Mouse (Mus musculus): ENCODE measurements around the gene Shank3.

Shank3 gene

GRCm38 (mm10) chr15:89477091-89477491 is 22.3 kb upstream of the Shank3 start, which contains the start of gene Arsa:
Gene Arsa, minus strand, starts transcription at chr15:89477425.
- DNase-seq (ENCODE audit: low read depth, low spot score), result no peak

DNA sequence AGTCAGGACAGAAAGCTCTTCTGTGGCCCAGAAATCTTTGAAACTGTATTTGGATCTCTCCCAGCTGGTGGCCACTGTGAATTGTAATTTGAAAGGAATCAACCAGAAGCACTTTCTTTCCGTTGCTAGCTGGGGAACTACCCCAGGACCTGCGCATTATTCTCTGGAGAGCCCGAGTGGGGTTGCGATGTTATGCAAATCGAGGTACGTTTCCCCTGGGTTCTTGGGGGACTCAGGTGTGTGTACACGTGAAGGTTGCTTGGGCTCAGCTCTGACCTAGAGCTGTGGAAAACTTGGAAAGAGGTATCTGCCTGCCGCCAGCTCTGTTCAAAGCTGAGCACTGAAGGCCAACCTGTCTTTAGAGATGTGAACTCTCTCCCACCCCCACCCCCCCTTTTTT is 21.6 kb upstream of the Shank3 start:
- DNase-seq (ENCODE audit: low read depth, low spot score), result no peak

DNA sequence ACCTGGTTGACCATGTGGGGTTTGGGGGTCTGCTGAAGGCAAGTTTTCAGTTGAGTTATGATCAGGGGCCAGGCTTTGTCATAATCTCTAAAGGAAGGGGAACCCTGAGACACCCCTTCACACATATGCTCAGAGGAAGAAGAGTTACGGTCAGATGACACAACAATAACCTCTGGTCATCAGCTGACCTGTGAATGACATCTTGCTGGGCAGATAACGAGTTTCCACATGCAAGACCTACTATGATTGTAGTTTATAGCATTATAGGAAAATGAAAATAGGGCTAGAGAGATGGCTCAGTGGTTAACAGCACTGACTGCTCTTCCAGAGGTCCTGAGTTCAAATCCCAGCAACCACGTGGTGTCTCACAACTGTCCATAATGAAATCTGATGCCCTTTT is 20.8 kb upstream of the Shank3 start:
- DNase-seq (ENCODE audit: low read depth, low spot score), result no peak

DNA sequence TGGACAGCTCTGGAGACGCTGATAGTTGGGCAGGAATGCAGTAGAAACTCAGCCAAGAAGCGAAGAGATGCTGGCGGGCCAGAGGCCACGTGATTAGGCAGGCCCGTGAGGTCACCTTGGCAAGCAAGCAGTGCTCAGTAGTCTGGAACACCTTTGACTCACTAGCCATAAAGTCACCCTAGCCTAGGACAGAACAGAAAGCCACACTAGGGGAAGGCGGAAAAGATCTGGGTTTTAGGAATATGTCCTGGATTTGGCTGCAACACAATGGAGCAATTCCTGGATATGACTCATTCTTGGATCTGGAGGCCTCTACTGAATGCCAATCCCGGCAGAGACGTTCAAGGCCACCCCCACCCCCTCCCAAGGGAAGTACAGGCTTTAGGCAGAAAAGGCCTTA is 18.8 kb upstream of the Shank3 start:
- DNase-seq (ENCODE audit: low read depth, low spot score), result no peak

DNA sequence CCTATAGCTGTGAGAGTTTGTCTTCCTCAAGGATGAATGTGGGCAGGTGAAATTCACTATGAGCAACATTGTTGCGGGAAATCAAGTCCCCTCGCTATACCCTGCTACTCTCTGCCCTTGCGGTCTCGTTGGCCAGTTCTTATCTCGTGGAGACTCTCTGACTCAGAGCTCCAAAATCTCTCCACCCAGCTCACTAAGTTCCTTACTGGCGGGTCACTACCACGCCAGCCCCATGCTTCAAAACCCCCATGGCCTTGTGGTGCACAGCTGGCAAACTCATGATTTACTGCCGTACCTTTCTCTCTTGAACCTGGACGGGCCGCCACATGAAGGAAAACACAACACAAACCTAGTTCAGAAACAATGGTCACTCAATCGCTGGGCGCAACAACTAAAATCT is 11.2 kb upstream of the Shank3 start:
- DNase-seq (ENCODE audit: low read depth, low spot score), result no peak

DNA sequence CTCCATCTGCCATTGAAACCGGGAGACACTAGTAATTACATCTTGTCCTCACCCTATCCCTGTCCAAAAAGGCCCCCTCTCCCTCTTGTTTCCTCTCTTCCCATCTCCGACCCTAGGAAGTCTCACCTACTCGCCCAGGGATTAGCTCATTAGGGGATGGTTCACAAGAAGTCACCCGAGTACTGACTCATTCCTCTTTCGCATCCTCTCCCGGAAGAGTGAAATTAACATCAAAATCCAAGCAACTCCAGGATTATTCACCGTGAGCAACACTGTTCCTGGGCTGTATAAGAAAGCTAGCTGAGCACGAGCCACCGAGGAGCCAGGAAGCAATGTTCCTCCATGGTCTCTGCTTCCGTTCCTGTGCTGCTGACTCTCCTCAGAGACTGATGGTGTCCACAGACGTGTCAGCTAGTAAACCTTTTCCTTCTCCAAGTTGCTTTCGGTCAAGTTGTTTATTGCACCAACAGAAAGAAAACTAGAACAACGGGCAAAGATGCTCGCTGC is 10.8 kb upstream of the Shank3 start:
- DNase-seq (ENCODE audit: low read depth, low spot score), result no peak

- no peak for DNase-seq (ENCODE audit: low read depth, low spot score)
Measured at GRCm38 (mm10) chr15:89494970-89495369, 4.5 kb upstream of the Shank3 start.

DNA sequence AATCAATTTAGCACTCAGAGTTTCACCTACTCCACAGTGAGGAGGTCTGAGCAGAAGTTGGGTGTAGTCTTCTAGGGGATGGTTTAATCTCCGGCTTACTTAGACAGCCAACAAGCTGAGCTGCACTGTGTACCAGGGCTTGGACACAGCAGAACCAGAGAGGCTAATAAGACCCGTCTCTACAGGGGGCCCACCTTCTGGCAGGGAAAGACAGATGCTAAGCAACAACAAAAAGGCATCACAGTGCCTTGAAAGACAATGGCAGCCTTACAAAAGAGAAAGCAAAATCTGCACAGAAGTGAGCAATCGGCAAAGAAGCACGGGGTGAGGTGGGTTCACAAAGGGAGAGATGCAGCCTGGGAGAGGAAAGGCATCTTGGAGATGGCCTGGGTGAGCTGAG is 3.3 kb upstream of the Shank3 start:
- no peak for DNase-seq (ENCODE audit: low read depth, low spot score)

- no peak for DNase-seq (ENCODE audit: low read depth, low spot score)
Measured at GRCm38 (mm10) chr15:89496841-89497240, 2.6 kb upstream of the Shank3 start.

- no peak for DNase-seq (ENCODE audit: low read depth, low spot score)
Measured at GRCm38 (mm10) chr15:89497391-89498048, 1.9 kb upstream of the Shank3 start.

- DNase-seq (ENCODE audit: low read depth, low spot score), result no peak
Measured at GRCm38 (mm10) chr15:89498049-89498960, 1.1 kb upstream of the Shank3 start.

DNA sequence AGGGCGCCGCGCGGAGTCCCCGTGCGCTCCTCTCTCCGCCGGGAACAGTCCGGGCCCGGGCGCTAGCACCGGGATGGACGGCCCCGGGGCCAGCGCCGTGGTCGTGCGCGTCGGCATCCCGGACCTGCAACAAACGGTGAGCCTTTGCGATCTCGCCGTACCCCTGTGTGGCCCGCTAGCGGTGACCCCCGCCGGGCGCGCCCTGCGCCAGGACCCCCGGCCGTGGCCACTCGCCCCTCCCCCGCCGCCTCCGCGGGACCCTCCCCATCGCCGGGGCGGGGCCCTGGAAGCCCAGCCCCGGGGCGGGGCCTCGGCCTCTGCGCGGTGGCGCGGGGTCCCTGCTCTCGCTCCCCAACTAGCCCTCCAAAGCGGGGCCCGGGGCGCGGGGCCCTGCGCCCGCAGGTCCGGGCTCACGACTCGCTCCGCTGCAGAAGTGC is 379 bp downstream of the Shank3 start:
- DNase-seq (ENCODE audit: low read depth, low spot score), result peak; percentile 67

- DNase-seq (ENCODE audit: low read depth, low spot score), result peak; percentile 20
Measured at GRCm38 (mm10) chr15:89500221-89500791, 883 bp downstream of the Shank3 start.

GRCm38 (mm10) chr15:89501321-89501720 is 1.9 kb downstream of the Shank3 start:
- no peak for DNase-seq (ENCODE audit: low read depth, low spot score)

- DNase-seq (ENCODE audit: low read depth, low spot score), result no peak
Measured at GRCm38 (mm10) chr15:89504838-89505237, 5.4 kb downstream of the Shank3 start.

GRCm38 (mm10) chr15:89507751-89508150 is 8.3 kb downstream of the Shank3 start:
- no peak for DNase-seq (ENCODE audit: low read depth, low spot score)

- DNase-seq (ENCODE audit: low read depth, low spot score), result no peak
Measured at GRCm38 (mm10) chr15:89512679-89513078, 13.3 kb downstream of the Shank3 start.

GRCm38 (mm10) chr15:89521951-89522350 is 22.5 kb downstream of the Shank3 start:
- DNase-seq (ENCODE audit: low read depth, low spot score), result no peak

DNA sequence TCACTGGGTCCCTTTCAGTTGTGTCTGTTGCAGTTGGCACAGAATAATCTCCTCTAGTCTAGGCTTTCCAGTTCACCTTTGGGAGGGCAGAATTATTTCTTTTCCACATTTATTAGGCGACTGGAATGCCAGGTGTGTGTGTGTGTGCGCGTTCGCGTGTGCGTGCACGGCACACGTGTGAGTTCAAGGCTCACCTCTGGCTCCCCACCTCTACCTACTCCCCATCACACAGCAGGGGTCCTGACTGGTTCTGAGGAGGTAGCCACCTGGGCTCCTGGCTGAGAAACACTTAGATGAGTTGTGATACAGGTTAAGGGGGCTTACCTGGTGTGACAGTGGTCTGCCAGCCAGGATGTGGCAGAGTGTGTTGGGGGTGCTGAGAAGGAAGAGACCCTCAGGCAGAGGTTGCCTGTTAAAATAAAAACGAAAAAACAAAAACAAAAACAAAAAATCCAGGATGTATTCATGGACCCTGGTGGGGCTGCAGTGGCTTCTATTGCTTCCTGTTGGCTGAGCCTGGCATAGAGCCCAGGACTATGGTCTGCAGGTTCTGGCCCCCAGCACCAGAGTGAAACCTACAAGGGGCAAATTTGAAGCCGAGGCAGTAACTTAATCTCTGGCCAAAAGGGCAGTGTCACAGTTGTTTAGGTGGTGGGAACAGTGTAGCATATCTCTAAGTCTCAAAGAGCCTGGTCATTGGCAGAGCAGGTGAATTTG is 23.3 kb downstream of the Shank3 start:
- DNase-seq (ENCODE audit: low read depth, low spot score), result no peak

DNA sequence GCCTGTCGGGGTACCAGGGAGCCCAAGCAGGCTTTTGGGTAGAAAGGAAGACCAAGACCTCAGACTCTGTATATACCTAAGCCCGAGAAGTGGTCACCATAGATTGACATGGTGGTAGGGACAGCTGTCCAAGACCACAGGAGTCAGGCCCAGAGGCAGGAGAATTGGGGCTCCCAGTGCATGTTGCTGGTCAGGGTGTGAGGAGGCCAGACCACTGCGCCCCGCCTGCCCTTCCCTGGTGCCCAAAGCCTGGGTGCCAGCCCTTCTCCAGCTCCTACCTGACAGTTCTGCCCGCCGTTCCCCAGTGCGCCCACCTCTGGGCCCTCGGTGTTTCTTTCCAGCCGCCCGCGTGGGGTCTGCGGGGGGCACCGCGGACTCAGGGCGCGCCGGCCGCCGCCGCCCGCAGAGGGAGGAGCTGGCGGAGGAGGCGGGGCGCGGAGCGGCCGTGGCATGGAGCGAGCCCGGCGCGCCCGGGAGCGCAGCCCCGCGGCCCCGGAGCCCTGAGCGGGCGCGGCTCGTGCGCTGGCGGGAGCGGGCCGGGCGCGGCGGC is 23.9 kb downstream of the Shank3 start:
- no peak for DNase-seq (ENCODE audit: low read depth, low spot score)

- no peak for DNase-seq (ENCODE audit: low read depth, low spot score)
Measured at GRCm38 (mm10) chr15:89524001-89524571, 24.7 kb downstream of the Shank3 start.
